14 mouse cellular contexts compared by ENCODE assay signal in genomic region chr5:125325931-125326330, GRCm38 (mm10). TPM values are rescaled to one million over a fixed set of nuclear protein-coding genes. Genes with fewer than 3 reads are reported as not detected.
DNase-seq lines count a peak whose midpoint lies in the region; ATAC-seq and TF ChIP-seq lines count a peak whose summit lies in the region.
"Had no signal": no experiment of that assay in that cellular context is flagged by ENCODE, and none has a peak within 500 bp of the region (broad histone marks: within the 10 kb centered on the region; RNA-seq: fewer than 3 reads in every experiment).

No protein-coding gene starts in this region.

- peaks cover 23% of the 10 kb centered on the region for H3K4me1 ChIP-seq in liver, postnatal 0 days (ENCODE audit: insufficient read depth)
- peaks cover 62% of the 10 kb centered on the region for H3K4me1 ChIP-seq in liver, embryonic 12.5 days
- H3K4me1 ChIP-seq: neural tube, embryonic 12.5 days had no signal

- H3K4me2 ChIP-seq in liver, postnatal 0 days (ENCODE audit: low read depth, low read length), result peak overlapping the region; percentile 51
- H3K4me2 ChIP-seq in liver, embryonic 12.5 days, result no peak overlapping the region
- H3K4me2 ChIP-seq: embryonic facial prominence, embryonic 12.5 days; intestine, embryonic 15.5 days; neural tube, embryonic 12.5 days had no signal

- no peak overlapping the region for H3K4me3 ChIP-seq in liver, postnatal 0 days (ENCODE audit: low read depth, low read length)
- no peak overlapping the region for H3K4me3 ChIP-seq in liver, embryonic 12.5 days
- H3K4me3 ChIP-seq: embryonic facial prominence, embryonic 12.5 days; intestine, embryonic 15.5 days; neural tube, embryonic 12.5 days had no signal

- peak; percentile 38 to 60 for DNase-seq in gastrocnemius, adult 8-10 months (ENCODE audit: low spot score in 2 of 2)
- no peak for DNase-seq in gastrocnemius, postnatal 14 days
- no peak for DNase-seq in liver, postnatal 0 days
- peak; percentile 92 for DNase-seq in fat pad, adult 2 months (ENCODE audit: extremely low read depth, low read depth, low spot score)
- DNase-seq in left cerebral cortex, postnatal 36 days (ENCODE audit: low spot score in 2 of 2), result peak; percentile 34 to 48
- DNase-seq in kidney, adult 18-20 months, result no peak
- DNase-seq: spleen, adult 18-20 months; thymus, postnatal 14 days had no signal

- H3K27me3 ChIP-seq in liver, postnatal 0 days (ENCODE audit: insufficient read depth, low read length), result no peaks in the 10 kb centered on the region
- no peaks in the 10 kb centered on the region for H3K27me3 ChIP-seq in liver, embryonic 12.5 days (replicated peaks)
- H3K27me3 ChIP-seq: embryonic facial prominence, embryonic 12.5 days; intestine, embryonic 15.5 days; neural tube, embryonic 12.5 days had no signal

- no peak for ATAC-seq in liver, postnatal 0 days
- ATAC-seq in liver, embryonic 12.5 days, result no peak
- no peak for ATAC-seq in activated CD4-positive, CD25-positive, alpha-beta regulatory T cell, adult 4 months
- ATAC-seq: intestine, embryonic 15.5 days had no signal

- no peak for TF ChIP-seq EP300 in liver, postnatal 0 days (IDR thresholded peaks at IDR 0.05; ENCODE audit: low read depth)

- no peaks in the 10 kb centered on the region for H3K9me3 ChIP-seq in liver, postnatal 0 days (ENCODE audit: low read length)
- no peaks in the 10 kb centered on the region for H3K9me3 ChIP-seq in liver, embryonic 12.5 days (replicated peaks)
- H3K9me3 ChIP-seq: embryonic facial prominence, embryonic 12.5 days; intestine, embryonic 15.5 days; neural tube, embryonic 12.5 days had no signal

- TF ChIP-seq CTCF in liver, postnatal 0 days (IDR thresholded peaks at IDR 0.05; ENCODE audit: low read depth), result no peak

- intact Hi-C loops in gastrocnemius, postnatal 14 days (cut with DNase I; ENCODE audit: low total_unique reads), result no loop called here
- intact Hi-C loops in left cerebral cortex, postnatal 36 days (cut with DNase I), result no loop called here

- WGBS in liver, postnatal 0 days (ENCODE audit: insufficient replicate concordance), result 73% methylated on average over 11 of the region's 11 CpGs
- WGBS in liver, embryonic 12.5 days (ENCODE audit: insufficient replicate concordance), result 85% methylated on average over 11 of the region's 11 CpGs

- peaks cover 9% of the 10 kb centered on the region; the same call in 1 of the 2 replicates for H3K36me3 ChIP-seq in liver, postnatal 0 days (replicated peaks; ENCODE audit: insufficient read depth, low read length)
- H3K36me3 ChIP-seq in liver, embryonic 12.5 days, result peaks cover 33% of the 10 kb centered on the region
- H3K36me3 ChIP-seq: embryonic facial prominence, embryonic 12.5 days; intestine, embryonic 15.5 days; neural tube, embryonic 12.5 days had no signal

- H3K9ac ChIP-seq in liver, postnatal 0 days (replicated peaks), result 0 out of 2 replicates have a peak overlapping the region, but pooled peaks have one; percentile 12
- no peak overlapping the region for H3K9ac ChIP-seq in liver, embryonic 12.5 days
- H3K9ac ChIP-seq: embryonic facial prominence, embryonic 12.5 days; intestine, embryonic 15.5 days; liver, embryonic 14.5 days; neural tube, embryonic 12.5 days had no signal

- peak overlapping the region; percentile 82 for H3K27ac ChIP-seq in liver, postnatal 0 days (ENCODE audit: low read depth)
- no peak overlapping the region for H3K27ac ChIP-seq in liver, embryonic 12.5 days
- H3K27ac ChIP-seq: embryonic facial prominence, embryonic 12.5 days; intestine, embryonic 15.5 days; liver, embryonic 14.5 days; neural tube, embryonic 12.5 days had no signal

RNA-seq across cellular contexts. Expression of gene Scarb1, which starts 15.0 kb away (rescaled TPM):
- total RNA-seq in gastrocnemius, adult 8-10 months (2022), result 10 to 100 TPM; 11.1 to 19.0 (median 13.3) TPM
- 10 to 100 TPM; 55.0 to 80.1 TPM for total RNA-seq in gastrocnemius, postnatal 14 days (2021)
- polyA plus RNA-seq in liver, postnatal 0 days (2015; fragmentation: Nextera tagmentation; extraction: Ambion mirVana), result 105 and 109 TPM in 2 replicates
- 87.1 and 88.8 TPM in 2 replicates for polyA plus RNA-seq in liver, embryonic 12.5 days (2016; fragmentation: Nextera tagmentation; extraction: Ambion mirVana)
- total RNA-seq in left cerebral cortex, postnatal 36 days (2021), result 10 to 100 TPM; 22.0 to 28.0 TPM
- polyA plus RNA-seq in activated CD4-positive, CD25-positive, alpha-beta regulatory T cell, adult 4 months (2017; shearing (Covaris generic)), result 1 to 10 TPM; 8.8 to 9.4 TPM

Comparison
In these comparisons a context has a peak if more than half of its experiments do, and no peak if none do; other contexts are left out.
1. DNase-seq: peak in gastrocnemius, adult 8-10 months (2 of 2), fat pad, adult 2 months (single experiment) and left cerebral cortex, postnatal 36 days (2 of 2); none in gastrocnemius, postnatal 14 days (single experiment), liver, postnatal 0 days (single experiment) and kidney, adult 18-20 months (single experiment).